Mouse (Mus musculus): ENCODE measurements around the gene Abcc2. TPM values are rescaled to one million over a fixed set of nuclear protein-coding genes. Genes with fewer than 3 reads are reported as not detected.

Abcc2 gene
- polyA plus RNA-seq, 1 experiment from 2014 or later, result not detected

GRCm38 (mm10) chr19:43786249-43787026, 4.4 kb downstream of the Abcc2 start:
- Histone ChIP-seq H3K4me2 (replicated peaks) (no peak overlapping the region), H3K36me3 (no peaks in the 10 kb centered on the region), H3K9ac (no peak overlapping the region), H3K27me3 (no peaks in the 10 kb centered on the region), H3K4me3 (no peak overlapping the region), H3K27ac (no peak overlapping the region), H3K9me3 (replicated peaks) (no peaks in the 10 kb centered on the region), H3K4me1 (no peaks in the 10 kb centered on the region)
- no peak for ATAC-seq (ENCODE audit: low FRiP score)
- WGBS, result 85% methylated on average over 13 of the region's 13 CpGs

GRCm38 (mm10) chr19:43789817-43790216, 7.8 kb downstream of the Abcc2 start:
- Histone ChIP-seq H3K9me3 (replicated peaks) (no peaks in the 10 kb centered on the region), H3K27ac (no peak overlapping the region), H3K4me2 (replicated peaks) (no peak overlapping the region), H3K36me3 (no peaks in the 10 kb centered on the region), H3K27me3 (no peaks in the 10 kb centered on the region), H3K9ac (no peak overlapping the region), H3K4me3 (no peak overlapping the region), H3K4me1 (no peaks in the 10 kb centered on the region)
- 93% methylated on average over 7 of the region's 7 CpGs for WGBS
- no peak for ATAC-seq (ENCODE audit: low FRiP score)

- Histone ChIP-seq H3K4me2 (replicated peaks) (no peak overlapping the region), H3K27ac (no peak overlapping the region), H3K27me3 (no peaks in the 10 kb centered on the region), H3K4me3 (no peak overlapping the region), H3K36me3 (no peaks in the 10 kb centered on the region), H3K4me1 (no peaks in the 10 kb centered on the region), H3K9me3 (replicated peaks) (no peaks in the 10 kb centered on the region), H3K9ac (no peak overlapping the region)
- ATAC-seq (ENCODE audit: low FRiP score), result no peak
- 88% methylated on average over 4 of the region's 4 CpGs for whole genome bisulfite sequencing
Observed at GRCm38 (mm10) chr19:43792537-43792936, 10.5 kb downstream of the Abcc2 start.

GRCm38 (mm10) chr19:43793951-43794350, 12.0 kb downstream of the Abcc2 start:
- no peaks in the 10 kb centered on the region for H3K27me3 ChIP-seq
- H3K36me3 ChIP-seq, result no peaks in the 10 kb centered on the region
- H3K4me2 ChIP-seq (replicated peaks), result no peak overlapping the region
- no peak overlapping the region for H3K4me3 ChIP-seq
- ATAC-seq (ENCODE audit: low FRiP score), result no peak
- WGBS, result 95% methylated on average over 1 of the region's 1 CpGs
- no peaks in the 10 kb centered on the region for H3K4me1 ChIP-seq
- no peak overlapping the region for H3K27ac ChIP-seq
- no peaks in the 10 kb centered on the region for H3K9me3 ChIP-seq (replicated peaks)
- no peak overlapping the region for H3K9ac ChIP-seq

GRCm38 (mm10) chr19:43795511-43795910, 13.5 kb downstream of the Abcc2 start:
- Histone ChIP-seq H3K27ac (no peak overlapping the region), H3K4me2 (replicated peaks) (no peak overlapping the region), H3K4me3 (no peak overlapping the region), H3K27me3 (no peaks in the 10 kb centered on the region), H3K4me1 (no peaks in the 10 kb centered on the region), H3K9me3 (replicated peaks) (no peaks in the 10 kb centered on the region), H3K9ac (no peak overlapping the region), H3K36me3 (no peaks in the 10 kb centered on the region)
- no peak for ATAC-seq (ENCODE audit: low FRiP score)
- WGBS, result 85% methylated on average over 8 of the region's 8 CpGs

GRCm38 (mm10) chr19:43797216-43797615, 15.2 kb downstream of the Abcc2 start:
- H3K9ac ChIP-seq, result no peak overlapping the region
- H3K4me1 ChIP-seq, result no peaks in the 10 kb centered on the region
- H3K36me3 ChIP-seq, result no peaks in the 10 kb centered on the region
- WGBS, result 77% methylated on average over 5 of the region's 5 CpGs
- H3K27ac ChIP-seq, result no peak overlapping the region
- H3K9me3 ChIP-seq (replicated peaks), result no peaks in the 10 kb centered on the region
- no peak overlapping the region for H3K4me3 ChIP-seq
- H3K27me3 ChIP-seq, result no peaks in the 10 kb centered on the region
- no peak for ATAC-seq (ENCODE audit: low FRiP score)
- H3K4me2 ChIP-seq (replicated peaks), result no peak overlapping the region

GRCm38 (mm10) chr19:43801427-43802051, 19.5 kb downstream of the Abcc2 start:
- 83% methylated on average over 9 of the region's 9 CpGs for WGBS
- Histone ChIP-seq H3K4me1 (no peaks in the 10 kb centered on the region), H3K4me3 (no peak overlapping the region), H3K36me3 (no peaks in the 10 kb centered on the region), H3K9ac (no peak overlapping the region), H3K27ac (no peak overlapping the region), H3K9me3 (replicated peaks) (no peaks in the 10 kb centered on the region), H3K27me3 (no peaks in the 10 kb centered on the region), H3K4me2 (replicated peaks) (no peak overlapping the region)
- no peak for ATAC-seq (ENCODE audit: low FRiP score)

GRCm38 (mm10) chr19:43803866-43804265, 21.9 kb downstream of the Abcc2 start:
- Histone ChIP-seq H3K4me3 (no peak overlapping the region), H3K27ac (no peak overlapping the region), H3K9ac (no peak overlapping the region), H3K9me3 (replicated peaks) (no peaks in the 10 kb centered on the region), H3K36me3 (no peaks in the 10 kb centered on the region), H3K4me2 (replicated peaks) (no peak overlapping the region), H3K27me3 (no peaks in the 10 kb centered on the region), H3K4me1 (no peaks in the 10 kb centered on the region)
- 85% methylated on average over 10 of the region's 10 CpGs for WGBS
- ATAC-seq (ENCODE audit: low FRiP score), result no peak

- Histone ChIP-seq H3K36me3 (no peaks in the 10 kb centered on the region), H3K4me1 (no peaks in the 10 kb centered on the region), H3K4me3 (no peak overlapping the region), H3K4me2 (replicated peaks) (no peak overlapping the region), H3K9me3 (replicated peaks) (no peaks in the 10 kb centered on the region), H3K27me3 (no peaks in the 10 kb centered on the region), H3K9ac (no peak overlapping the region), H3K27ac (no peak overlapping the region)
- WGBS, result 45% methylated on average over 4 of the region's 4 CpGs
- ATAC-seq (ENCODE audit: low FRiP score), result no peak
Observed at GRCm38 (mm10) chr19:43809331-43809730, 27.3 kb downstream of the Abcc2 start.

- Histone ChIP-seq H3K36me3 (no peaks in the 10 kb centered on the region), H3K4me1 (no peaks in the 10 kb centered on the region), H3K9ac (no peak overlapping the region), H3K4me3 (no peak overlapping the region), H3K27ac (no peak overlapping the region), H3K9me3 (replicated peaks) (no peaks in the 10 kb centered on the region), H3K27me3 (no peaks in the 10 kb centered on the region), H3K4me2 (replicated peaks) (no peak overlapping the region)
- 95% methylated on average over 4 of the region's 4 CpGs for WGBS
- no peak for ATAC-seq (ENCODE audit: low FRiP score)
Observed at GRCm38 (mm10) chr19:43811419-43811818, 29.4 kb downstream of the Abcc2 start.

- Histone ChIP-seq H3K36me3 (no peaks in the 10 kb centered on the region), H3K27ac (no peak overlapping the region), H3K9ac (no peak overlapping the region), H3K4me2 (replicated peaks) (no peak overlapping the region), H3K4me1 (no peaks in the 10 kb centered on the region), H3K27me3 (no peaks in the 10 kb centered on the region), H3K9me3 (replicated peaks) (no peaks in the 10 kb centered on the region), H3K4me3 (no peak overlapping the region)
- no peak for ATAC-seq (ENCODE audit: low FRiP score)
- 90% methylated on average over 10 of the region's 10 CpGs for WGBS
Observed at GRCm38 (mm10) chr19:43813315-43813714, 31.3 kb downstream of the Abcc2 start.

- no peak for ATAC-seq (ENCODE audit: low FRiP score)
- Histone ChIP-seq H3K4me2 (replicated peaks) (no peak overlapping the region), H3K9me3 (replicated peaks) (no peaks in the 10 kb centered on the region), H3K36me3 (no peaks in the 10 kb centered on the region), H3K27ac (no peak overlapping the region), H3K4me1 (no peaks in the 10 kb centered on the region), H3K4me3 (no peak overlapping the region), H3K9ac (no peak overlapping the region), H3K27me3 (no peaks in the 10 kb centered on the region)
- 75% methylated on average over 14 of the region's 14 CpGs for WGBS
Observed at GRCm38 (mm10) chr19:43815661-43816414, 33.8 kb downstream of the Abcc2 start.

Data from hindbrain, embryonic 12.5 days (tissue).